Mouse (Mus musculus): ENCODE measurements at regions not wholly inside any gene's neighbourhood (a gene's known extent, or its start where the extent isn't known, plus 50 kb on each side); places are given as distances from the start of the nearest gene placed in this dataset.

DNA sequence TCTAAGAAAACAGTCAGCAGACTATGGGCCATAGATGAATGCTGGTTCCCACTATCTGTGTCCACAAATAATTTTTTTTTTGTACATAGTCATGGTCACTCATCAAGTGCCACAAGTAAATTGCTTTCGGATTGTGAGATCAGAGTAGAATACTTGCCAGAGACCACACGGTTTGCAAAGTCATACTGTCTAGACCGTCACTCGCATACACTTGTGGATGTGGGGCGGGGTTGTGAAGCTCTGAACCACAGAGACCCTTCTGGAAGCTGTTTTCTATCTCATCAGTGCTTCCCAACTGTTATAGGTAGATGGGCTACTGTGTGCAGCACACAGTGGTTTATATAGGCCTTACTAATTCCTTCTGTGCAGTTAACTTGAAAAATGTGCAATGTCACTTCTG is 100.9 kb upstream of the Runx1 start:
- TF ChIP-seq CTCF (conservative IDR thresholded peaks at IDR 0.05; ENCODE audit: insufficient read depth, insufficient read length, low read depth, low read length): no peak
- no peak for TF ChIP-seq POLR2A (IDR thresholded peaks at IDR 0.05; ENCODE audit: low read depth, low read length)

All from kidney, adult 2 months (tissue).